In the genomic region with DNA sequence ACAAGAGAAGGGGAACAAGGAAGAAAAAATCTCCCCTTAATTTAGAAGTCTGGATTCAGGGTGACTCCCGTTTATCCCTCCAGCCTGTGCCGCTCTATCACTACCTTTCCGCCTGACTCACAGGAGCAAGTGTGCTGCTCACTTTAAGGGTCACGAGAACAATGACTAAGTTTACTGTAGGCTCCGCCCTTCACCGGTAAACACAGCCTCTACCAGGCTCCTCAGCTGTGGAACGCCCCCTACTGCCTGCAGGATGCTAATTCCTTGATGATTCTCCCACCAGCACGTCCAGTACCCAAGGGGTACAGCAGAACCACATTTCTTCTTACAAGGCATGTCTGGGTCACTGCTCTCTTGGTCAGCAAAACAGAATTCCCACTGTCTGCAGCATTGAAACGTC, we compare ENCODE assay signal across 9 mouse cellular contexts.
A peak's percentile ranks its signal among the peaks of the same experiment; 100 is the strongest.
DNase-seq lines count a peak whose midpoint lies in the region; ATAC-seq and TF ChIP-seq lines count a peak whose summit lies in the region.
"Had no signal": no experiment of that assay in that cellular context is flagged by ENCODE, and none has a peak within 500 bp of the region (broad histone marks: within the 10 kb centered on the region; RNA-seq: fewer than 3 reads in every experiment).

No protein-coding gene starts in this region.

- H3K9ac ChIP-seq in kidney, postnatal 0 days (ENCODE audit: low read depth, low read length), result no peak overlapping the region
- H3K9ac ChIP-seq: midbrain, embryonic 12.5 days had no signal

- 7% methylated on average over 9 of the region's 9 CpGs for WGBS in heart, embryonic 10.5 days
- 12% methylated on average over 9 of the region's 9 CpGs for WGBS in kidney, postnatal 0 days

- TF ChIP-seq CTCF in kidney, postnatal 0 days (IDR thresholded peaks at IDR 0.05; ENCODE audit: low read depth), result peak; percentile 76

- H3K4me2 ChIP-seq in kidney, postnatal 0 days (ENCODE audit: low read length), result peak overlapping the region; percentile 38
- H3K4me2 ChIP-seq: midbrain, embryonic 12.5 days had no signal

- H3K27ac ChIP-seq in heart, embryonic 10.5 days, result no peak overlapping the region
- peak overlapping the region; percentile 47; the same call in 1 of the 2 replicates for H3K27ac ChIP-seq in kidney, postnatal 0 days
- H3K27ac ChIP-seq: midbrain, embryonic 12.5 days had no signal

- peaks cover 37% of the 10 kb centered on the region for H3K27me3 ChIP-seq in heart, embryonic 10.5 days (ENCODE audit: insufficient read depth, poor library complexity, severe bottlenecking)
- no peaks in the 10 kb centered on the region for H3K27me3 ChIP-seq in kidney, postnatal 0 days (ENCODE audit: insufficient read depth, low read length)

- H3K4me3 ChIP-seq in heart, embryonic 10.5 days, result peak overlapping the region; percentile 20; the same call in 1 of the 2 replicates
- no peak overlapping the region for H3K4me3 ChIP-seq in kidney, postnatal 0 days (replicated peaks; ENCODE audit: low read depth, low read length)
- H3K4me3 ChIP-seq: midbrain, embryonic 12.5 days had no signal

- no peaks in the 10 kb centered on the region for H3K36me3 ChIP-seq in heart, embryonic 10.5 days
- H3K36me3 ChIP-seq in kidney, postnatal 0 days (ENCODE audit: insufficient read depth, low read length), result no peaks in the 10 kb centered on the region
- H3K36me3 ChIP-seq: midbrain, embryonic 12.5 days had no signal

- H3K9me3 ChIP-seq in heart, embryonic 10.5 days, result no peaks in the 10 kb centered on the region
- H3K9me3 ChIP-seq in kidney, postnatal 0 days (replicated peaks; ENCODE audit: low read length), result no peaks in the 10 kb centered on the region
- H3K9me3 ChIP-seq: midbrain, embryonic 12.5 days had no signal

- peak; percentile 79 for ATAC-seq in kidney, postnatal 0 days (replicated peaks; ENCODE audit: low FRiP score, low read depth)

- DNase-seq in gastrocnemius, adult 18-20 months (ENCODE audit: low spot score), result peak; percentile 4
- no peak for DNase-seq in gastrocnemius, postnatal 4 days (ENCODE audit: low spot score in 2 of 2)
- peak; percentile 92 for DNase-seq in ZHBTc4 (ENCODE audit: low read depth, low spot score)
- DNase-seq in heart, embryonic 10.5 days (ENCODE audit: low spot score), result no peak
- DNase-seq in kidney, postnatal 0 days (ENCODE audit: low spot score), result peak; percentile 92
- peak; percentile 78 for DNase-seq in mesoderm, embryonic 11.5 days (ENCODE audit: low read depth, low spot score)
- peak; percentile 34 for DNase-seq in yolk sac, embryonic 10.5 days (ENCODE audit: low spot score)
- DNase-seq in cerebellum, adult 9-11 months, result no peak

- peaks cover 10% of the 10 kb centered on the region; the same call in 1 of the 2 replicates for H3K4me1 ChIP-seq in heart, embryonic 10.5 days
- peaks cover 4% of the 10 kb centered on the region; the same call in 1 of the 2 replicates for H3K4me1 ChIP-seq in kidney, postnatal 0 days (replicated peaks; ENCODE audit: insufficient read depth, low read length)

Comparison
In these comparisons a context has a peak if more than half of its experiments do, and no peak if none do; other contexts are left out.
1. DNase-seq: peak in gastrocnemius, adult 18-20 months (single experiment), ZHBTc4 (single experiment), kidney, postnatal 0 days (single experiment), mesoderm, embryonic 11.5 days (single experiment) and yolk sac, embryonic 10.5 days (single experiment); none in gastrocnemius, postnatal 4 days (0 of 2), heart, embryonic 10.5 days (single experiment) and cerebellum, adult 9-11 months (single experiment).